ENCODE assay signal across 34 mouse cellular contexts in genomic region chr5:30681970-30682369, GRCm38 (mm10). TPM values are rescaled to one million over a fixed set of nuclear protein-coding genes. Genes with fewer than 3 reads are reported as not detected.
"Had no signal": no experiment of that assay in that cellular context is flagged by ENCODE, and none has a peak within 500 bp of the region (broad histone marks: within the 10 kb centered on the region; RNA-seq: fewer than 3 reads in every experiment).

No protein-coding gene starts in this region.

- DNase-seq: left cerebral cortex, postnatal 4 days; liver; liver, embryonic 13.5 days; liver, postnatal 0 days; lung, adult 18-20 months; lung, adult 2 months; lung, embryonic 14.5 days; lung, postnatal 10 days; lung, postnatal 14 days; lung, postnatal 36 days; lung, postnatal 4 days had no signal

- H3K36me3 ChIP-seq: limb, embryonic 13.5 days; limb, embryonic 15.5 days; midbrain, embryonic 12.5 days; midbrain, embryonic 13.5 days; midbrain, embryonic 15.5 days; neural tube, embryonic 12.5 days; neural tube, embryonic 13.5 days had no signal

- H3K27me3 ChIP-seq: limb, embryonic 12.5 days; limb, embryonic 13.5 days; limb, embryonic 15.5 days; liver, embryonic 12.5 days; liver, embryonic 13.5 days; liver, embryonic 15.5 days; lung, embryonic 15.5 days; midbrain, embryonic 12.5 days; midbrain, embryonic 13.5 days; midbrain, embryonic 15.5 days; neural tube, embryonic 12.5 days; neural tube, embryonic 13.5 days had no signal

- H3K4me1 ChIP-seq: limb, embryonic 12.5 days; limb, embryonic 13.5 days; limb, embryonic 15.5 days; liver, embryonic 12.5 days; liver, embryonic 13.5 days; liver, embryonic 15.5 days; lung, embryonic 15.5 days; midbrain, embryonic 10.5 days; midbrain, embryonic 12.5 days; midbrain, embryonic 13.5 days; midbrain, embryonic 15.5 days; neural tube, embryonic 12.5 days; neural tube, embryonic 13.5 days had no signal

- H3K4me2 ChIP-seq: limb, embryonic 12.5 days; limb, embryonic 13.5 days; limb, embryonic 15.5 days; liver, embryonic 11.5 days; liver, embryonic 12.5 days; liver, embryonic 13.5 days; liver, embryonic 15.5 days; lung, embryonic 14.5 days; lung, embryonic 15.5 days; midbrain, embryonic 12.5 days; midbrain, embryonic 13.5 days; midbrain, embryonic 15.5 days; neural tube, embryonic 12.5 days; neural tube, embryonic 13.5 days had no signal

- ATAC-seq: liver, embryonic 12.5 days; liver, postnatal 0 days; lung, postnatal 0 days; midbrain, embryonic 13.5 days; midbrain, embryonic 15.5 days; midbrain, embryonic 16.5 days had no signal

- H3K4me3 ChIP-seq: limb, embryonic 10.5 days; limb, embryonic 12.5 days; limb, embryonic 13.5 days; limb, embryonic 15.5 days; liver, embryonic 12.5 days; liver, embryonic 13.5 days; liver, embryonic 15.5 days; lung, embryonic 15.5 days; megakaryocyte, embryonic 14.5 days; midbrain, embryonic 10.5 days; midbrain, embryonic 12.5 days; midbrain, embryonic 13.5 days; midbrain, embryonic 15.5 days; neural tube, embryonic 12.5 days; neural tube, embryonic 13.5 days had no signal

- H3K9ac ChIP-seq: limb, embryonic 12.5 days; limb, embryonic 13.5 days; limb, embryonic 15.5 days; liver, embryonic 12.5 days; liver, embryonic 13.5 days; liver, embryonic 14.5 days; liver, embryonic 15.5 days; liver, postnatal 0 days; lung, embryonic 14.5 days; lung, embryonic 15.5 days; midbrain, embryonic 12.5 days; midbrain, embryonic 13.5 days; midbrain, embryonic 15.5 days; neural tube, embryonic 12.5 days; neural tube, embryonic 13.5 days had no signal

- H3K9me3 ChIP-seq: limb, embryonic 10.5 days; limb, embryonic 12.5 days; limb, embryonic 13.5 days; limb, embryonic 15.5 days; liver, embryonic 12.5 days; liver, embryonic 13.5 days; liver, embryonic 15.5 days; lung, embryonic 15.5 days; megakaryocyte, embryonic 14.5 days; midbrain, embryonic 10.5 days; midbrain, embryonic 12.5 days; midbrain, embryonic 13.5 days; midbrain, embryonic 15.5 days; neural tube, embryonic 12.5 days; neural tube, embryonic 13.5 days had no signal

- H3K27ac ChIP-seq: limb, embryonic 10.5 days; limb, embryonic 12.5 days; limb, embryonic 13.5 days; limb, embryonic 15.5 days; liver, embryonic 12.5 days; liver, embryonic 13.5 days; liver, embryonic 14.5 days; liver, embryonic 15.5 days; lung, embryonic 15.5 days; macrophage; midbrain, embryonic 10.5 days; midbrain, embryonic 12.5 days; midbrain, embryonic 13.5 days; midbrain, embryonic 15.5 days; neural tube, embryonic 12.5 days; neural tube, embryonic 13.5 days had no signal

RNA-seq across cellular contexts. Expression of gene Dpysl5, which starts 29.4 kb away (rescaled TPM):
- total RNA-seq: liver, adult 2 months; megakaryocyte progenitor cell, adult 5-6 weeks; megakaryocyte, adult 5-6 weeks; megakaryocyte-erythroid progenitor cell, adult 5-6 weeks had no signal
- polyA plus RNA-seq: macrophage had no signal
